Mouse (Mus musculus) thymus, adult 2 months (tissue): ENCODE measurements around the gene Spire2.

Experiments used
- CTCF ChIP-seq: fragments of 200-500 bp; IDR thresholded peaks from 2 replicates; pipeline ENCODE4 v1.5.1; 2012; ENCODE audit warnings: mild to moderate bottlenecking, control low read depth, low read length, moderate library complexity, borderline replicate concordance; ENCODE audit not compliant: control insufficient read depth, poor library complexity, insufficient read depth; ENCODE audit errors: extremely low read depth
- POLR2A ChIP-seq: fragments of 200-500 bp; IDR thresholded peaks from 2 replicates; pipeline ENCODE4 v1.6.1; 2012; ENCODE audit warnings: mild to moderate bottlenecking, low read length, control low read depth, moderate library complexity; ENCODE audit not compliant: control insufficient read depth, poor library complexity, insufficient read depth; ENCODE audit errors: extremely low read depth

DNA sequence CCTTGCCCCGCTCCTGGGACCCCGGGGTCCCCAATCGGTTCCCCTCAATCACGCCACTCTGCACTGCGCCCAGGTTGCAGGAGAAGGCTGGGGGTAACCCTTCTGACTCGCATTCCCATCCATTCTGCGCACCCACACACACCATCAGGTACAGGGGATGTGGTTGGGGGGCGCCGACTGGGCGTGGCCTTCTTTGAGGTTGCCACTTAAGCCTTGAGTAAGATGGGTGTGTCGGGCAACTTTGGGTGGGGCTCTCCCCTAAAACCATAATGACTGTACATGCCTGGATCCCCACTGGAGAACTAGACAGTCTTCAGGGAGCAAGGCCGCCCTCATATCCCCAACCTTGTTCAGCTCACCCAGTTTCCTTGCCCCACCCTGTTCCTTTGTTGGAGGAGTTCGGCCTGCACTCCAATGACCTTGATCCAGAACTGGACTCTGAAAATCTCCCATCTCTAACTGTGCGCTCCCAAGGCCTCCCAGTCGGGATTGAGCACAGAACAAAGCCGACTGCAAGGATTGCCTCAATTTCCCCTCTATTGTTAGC lies 79.3 kb downstream of the Spire2 start:
- TF ChIP-seq CTCF = no peak
- no peak for TF ChIP-seq POLR2A
